Mouse (Mus musculus): ENCODE measurements at regions not wholly inside any gene's neighbourhood (a gene's known extent, or its start where the extent isn't known, plus 50 kb on each side); places are given as distances from the start of the nearest gene placed in this dataset.
"Not testable (repeated sequence)": the region's sequence is repeated elsewhere in the genome, so short reads cannot be mapped to it uniquely, and the experiment has no call there.

DNA sequence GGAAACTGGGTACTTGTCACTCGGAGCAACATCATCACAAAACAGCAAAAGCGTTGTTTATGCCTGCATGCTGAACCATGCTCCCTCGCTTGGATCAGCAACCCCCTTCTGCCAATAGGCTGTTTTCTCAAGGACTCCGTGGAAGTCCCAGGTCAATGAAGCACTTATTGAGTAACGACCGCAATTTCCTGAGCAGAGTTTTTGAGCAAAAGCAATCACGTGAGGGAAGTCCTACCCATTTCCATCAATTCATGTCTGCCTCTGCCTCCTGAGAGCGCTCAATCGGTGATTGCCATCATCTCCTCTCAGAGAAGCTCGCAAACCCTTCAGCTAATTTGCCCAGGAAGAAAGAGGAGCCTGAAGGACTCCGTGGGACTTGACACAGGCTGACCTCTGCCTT, 136.9 kb upstream of the Adamts18 start:
- Histone ChIP-seq H3K4me3 (peak overlapping the region; percentile 52), H3K27ac (peak overlapping the region; percentile 70)
- no peak for TF ChIP-seq CTCF (IDR thresholded peaks at IDR 0.05)
- intact Hi-C loops (cut with DNase I) = loop anchor here (1.0 to 5.0 kb wide), 2 partner anchors 133 to 321 kb away; no protein-coding TSS in a partner anchor
- DNase-seq = no peak

DNA sequence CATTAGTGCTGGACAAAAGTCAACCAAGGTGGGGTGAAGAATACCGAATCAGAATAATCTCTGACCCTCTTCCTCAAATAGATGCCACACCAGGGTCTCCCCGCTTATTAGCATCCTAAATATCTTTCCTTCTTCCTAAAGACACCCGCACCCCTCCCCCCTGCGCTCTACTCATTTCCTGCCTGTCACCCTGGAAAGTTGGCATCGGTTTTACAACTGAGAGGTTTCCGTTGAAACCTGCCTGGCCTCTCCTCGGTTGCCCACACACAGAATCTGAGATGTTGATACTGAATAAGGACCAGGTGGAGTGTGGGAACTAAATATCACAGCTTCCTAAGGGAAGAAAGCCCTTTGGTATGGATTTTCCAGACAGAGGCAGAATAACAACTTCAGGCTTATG, 137.4 kb upstream of the Adamts18 start:
- Histone ChIP-seq H3K27ac (peak overlapping the region; percentile 70), H3K4me3 (peak overlapping the region; percentile 52)
- intact Hi-C loops (cut with DNase I) = loop anchor here (1.0 to 5.0 kb wide), 2 partner anchors 134 to 322 kb away; no protein-coding TSS in a partner anchor
- TF ChIP-seq CTCF (IDR thresholded peaks at IDR 0.05) = no peak
- no peak for DNase-seq

DNA sequence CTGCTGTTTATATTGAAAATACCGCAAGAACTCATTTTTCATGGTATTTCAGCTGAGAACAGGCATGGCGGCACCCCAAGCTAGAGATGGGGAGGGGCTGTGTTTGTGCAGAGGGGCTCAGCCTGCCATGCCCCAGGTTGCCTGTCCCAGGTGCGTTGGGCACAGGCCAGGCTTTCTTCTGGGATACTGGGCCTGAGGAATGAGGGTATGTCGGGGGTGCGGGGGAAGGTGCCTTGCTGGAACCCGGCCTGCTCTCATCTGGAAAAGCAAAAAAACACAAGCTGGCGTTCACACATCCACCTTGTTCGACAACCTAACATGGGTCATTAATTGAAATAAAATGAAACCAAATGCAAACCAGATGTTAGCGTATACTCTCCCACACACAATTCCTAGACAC, 142.2 kb upstream of the Adamts18 start:
- intact Hi-C loops (cut with DNase I) = no loop called here
- Histone ChIP-seq H3K27ac (no peak overlapping the region), H3K4me3 (no peak overlapping the region)
- DNase-seq = no peak
- no peak for TF ChIP-seq CTCF (IDR thresholded peaks at IDR 0.05)

DNA sequence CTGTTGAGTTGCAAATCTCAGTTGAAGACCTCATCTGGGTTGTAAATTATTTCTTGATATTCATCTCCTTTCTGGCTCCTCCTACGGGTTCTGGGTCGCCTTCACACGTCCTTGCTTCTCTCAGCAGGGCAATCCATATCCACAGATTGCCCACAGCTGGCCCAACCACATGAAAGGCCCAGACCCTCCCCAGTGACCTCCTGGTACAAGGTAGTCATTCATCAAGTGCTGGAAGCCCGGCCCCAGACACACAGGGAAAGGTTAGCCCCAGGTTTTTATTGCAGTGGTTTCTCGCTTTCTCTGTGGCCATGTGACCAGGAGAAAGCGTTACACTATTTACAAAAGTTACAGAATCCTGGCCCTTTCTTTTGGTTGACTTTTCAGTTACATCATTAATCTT, 134.5 kb upstream of the Nudt7 start:
- intact Hi-C loops (cut with DNase I) = no loop called here
- DNase-seq = no peak
- no peak overlapping the region for H3K4me3 ChIP-seq
- H3K27ac ChIP-seq = no peak overlapping the region
- TF ChIP-seq CTCF (IDR thresholded peaks at IDR 0.05) = no peak

DNA sequence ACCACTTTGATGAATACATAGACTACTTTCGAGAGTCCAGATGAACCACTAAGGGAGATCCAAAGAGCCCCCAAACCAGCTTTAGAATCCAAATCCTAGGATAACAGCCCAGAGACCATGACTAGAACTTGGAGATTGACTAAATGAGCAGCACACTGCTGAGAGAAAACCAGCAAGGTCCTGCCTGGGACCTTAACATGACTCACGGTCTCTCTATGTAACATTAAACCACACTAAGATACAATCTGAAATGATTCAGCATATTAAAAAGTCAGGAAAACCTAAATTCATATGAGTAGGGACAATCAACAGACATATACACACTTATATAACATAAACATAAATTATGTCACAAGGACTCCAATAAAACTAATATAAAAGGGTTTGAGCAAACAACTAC, 131.7 kb upstream of the Nudt7 start:
- Histone ChIP-seq H3K27ac (no peak overlapping the region), H3K4me3 (no peak overlapping the region)
- intact Hi-C loops (cut with DNase I) = no loop called here
- no peak for DNase-seq
- no peak for TF ChIP-seq CTCF (IDR thresholded peaks at IDR 0.05)

DNA sequence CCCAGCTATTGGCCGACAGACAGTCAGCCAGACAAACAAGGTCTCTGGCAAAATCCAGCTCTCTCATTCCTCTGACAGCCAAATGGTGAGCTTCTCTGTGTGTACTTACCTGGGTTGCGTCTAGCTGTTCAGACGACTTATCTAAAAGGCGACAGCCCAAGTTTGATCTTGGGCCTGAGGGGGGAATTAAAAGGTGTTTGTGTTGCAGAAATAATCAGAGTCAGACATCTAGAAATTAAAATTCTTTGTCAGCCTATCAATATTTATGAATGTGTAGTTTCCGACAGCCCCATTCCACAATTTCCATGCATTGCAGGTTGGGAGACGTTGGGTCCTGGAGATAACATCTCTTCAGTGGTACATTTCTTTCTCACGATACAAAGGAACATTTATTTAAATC, 128.9 kb upstream of the Nudt7 start:
- H3K27ac ChIP-seq = no peak overlapping the region
- no peak for TF ChIP-seq CTCF (IDR thresholded peaks at IDR 0.05)
- intact Hi-C loops (cut with DNase I) = no loop called here
- DNase-seq = no peak
- no peak overlapping the region for H3K4me3 ChIP-seq

DNA sequence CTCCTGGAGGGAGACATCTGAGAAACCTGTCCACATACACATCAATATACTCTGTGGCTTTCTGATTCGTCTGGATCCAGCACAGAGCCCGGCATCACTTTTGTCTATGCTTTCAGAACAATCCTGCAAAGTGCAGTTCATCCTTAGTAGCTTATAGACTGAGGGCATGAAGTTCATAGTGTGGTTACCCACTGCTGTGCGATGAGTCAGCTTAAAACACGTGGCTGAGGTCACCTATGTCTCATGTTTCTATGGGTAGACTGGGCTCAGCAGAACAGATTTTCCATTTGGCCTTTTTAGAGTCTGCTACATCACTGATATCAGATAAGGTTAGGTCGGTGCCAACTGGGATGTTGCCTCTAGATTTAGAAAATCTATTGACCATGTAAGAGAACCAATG, 126.8 kb upstream of the Nudt7 start:
- H3K27ac ChIP-seq = no peak overlapping the region
- intact Hi-C loops (cut with DNase I) = no loop called here

DNA sequence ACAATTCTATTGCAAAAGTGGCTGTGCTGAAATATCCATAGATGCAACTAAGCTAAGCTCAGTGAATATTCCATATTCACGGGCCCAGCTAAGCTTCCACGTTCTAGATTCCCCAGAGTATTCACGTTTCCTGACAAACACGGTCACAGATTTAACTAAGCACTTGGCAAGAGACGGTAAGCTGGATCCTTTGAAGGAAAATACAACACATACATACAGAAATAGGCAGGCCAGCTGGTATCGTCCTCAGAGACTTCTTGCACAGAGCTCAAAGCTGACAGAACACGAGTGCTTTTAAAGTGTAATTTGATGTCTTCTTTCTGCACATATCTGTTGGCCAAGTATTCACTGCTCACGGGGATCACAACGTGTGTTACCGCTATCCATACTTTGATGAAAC, 126.3 kb upstream of the Nudt7 start:
- no peak for TF ChIP-seq CTCF (IDR thresholded peaks at IDR 0.05)
- no peak overlapping the region for H3K4me3 ChIP-seq
- intact Hi-C loops (cut with DNase I) = no loop called here
- no peak overlapping the region for H3K27ac ChIP-seq
- no peak for DNase-seq

More for the DNA sequence above, 126.8 kb upstream of the Nudt7 start:
- no peak for TF ChIP-seq CTCF (IDR thresholded peaks at IDR 0.05)
- DNase-seq = no peak
- no peak overlapping the region for H3K4me3 ChIP-seq

DNA sequence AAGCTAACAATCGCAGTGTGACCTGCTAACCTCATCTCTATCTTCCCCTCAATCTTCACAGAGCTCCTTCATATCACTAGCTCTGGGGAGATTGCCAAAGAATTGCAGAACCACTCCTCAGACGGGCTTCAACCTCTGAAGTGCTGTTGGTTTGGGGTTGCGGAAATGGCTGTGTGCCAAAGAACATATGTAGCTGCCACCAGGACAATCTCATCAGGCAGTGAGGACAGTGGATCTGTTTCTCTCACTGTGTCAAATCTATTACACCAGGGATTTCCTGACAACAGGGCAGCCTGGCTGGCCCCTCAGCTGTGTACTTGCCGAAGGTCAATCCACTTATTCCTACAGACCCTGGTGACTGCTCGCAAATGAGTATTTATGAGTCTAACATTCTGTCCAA, 115.0 kb upstream of the Nudt7 start:
- intact Hi-C loops (cut with DNase I) = no loop called here
- DNase-seq = no peak
- H3K27ac ChIP-seq = no peak overlapping the region

DNA sequence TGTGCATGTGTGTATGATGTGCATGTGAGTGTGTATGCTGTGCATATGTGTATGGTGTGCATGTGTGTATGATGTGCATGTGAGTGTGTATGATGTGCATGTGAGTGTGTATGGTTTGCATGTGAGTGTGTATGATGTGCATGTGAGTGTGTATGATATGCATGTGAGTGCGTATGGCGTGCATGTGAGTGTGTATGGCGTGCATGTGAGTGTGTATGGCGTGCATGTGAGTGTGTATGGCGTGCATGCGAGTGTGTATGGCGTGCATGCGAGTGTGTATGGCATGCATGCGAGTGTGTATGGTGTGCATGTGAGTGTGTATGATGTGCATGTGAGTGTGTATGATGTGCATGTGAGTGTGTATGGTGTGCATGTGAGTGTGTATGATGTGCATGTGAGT, 103.2 kb upstream of the Nudt7 start:
- H3K27ac ChIP-seq; H3K4me3 ChIP-seq; intact Hi-C loops (cut with DNase I); DNase-seq: not testable (repeated sequence)

More for the DNA sequence above, 115.0 kb upstream of the Nudt7 start:
- no peak for TF ChIP-seq CTCF (IDR thresholded peaks at IDR 0.05)
- H3K4me3 ChIP-seq = no peak overlapping the region

DNA sequence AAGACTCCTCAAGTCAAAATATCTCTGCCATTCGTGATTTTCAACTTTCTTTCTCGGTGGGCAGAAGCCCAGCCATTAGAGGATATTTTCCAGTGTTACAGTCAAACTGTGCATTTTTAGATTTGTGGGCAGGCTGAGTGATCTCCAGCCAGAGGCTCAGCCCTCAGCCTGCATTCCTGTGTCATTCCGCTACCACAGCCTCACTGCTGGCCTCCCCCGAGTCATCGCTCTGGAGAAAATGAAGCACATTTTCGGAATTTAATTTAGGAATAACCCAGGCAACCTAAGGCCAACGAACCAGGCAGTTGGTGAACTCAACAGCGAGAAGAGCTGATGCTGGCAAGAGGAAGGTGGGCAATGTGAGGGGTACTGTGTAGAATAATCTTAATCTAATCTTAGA, 80.9 kb upstream of the Nudt7 start:
- Histone ChIP-seq H3K27ac (no peak overlapping the region), H3K4me3 (no peak overlapping the region)
- intact Hi-C loops (cut with DNase I) = no loop called here
- DNase-seq = no peak
- no peak for TF ChIP-seq CTCF (IDR thresholded peaks at IDR 0.05)

DNA sequence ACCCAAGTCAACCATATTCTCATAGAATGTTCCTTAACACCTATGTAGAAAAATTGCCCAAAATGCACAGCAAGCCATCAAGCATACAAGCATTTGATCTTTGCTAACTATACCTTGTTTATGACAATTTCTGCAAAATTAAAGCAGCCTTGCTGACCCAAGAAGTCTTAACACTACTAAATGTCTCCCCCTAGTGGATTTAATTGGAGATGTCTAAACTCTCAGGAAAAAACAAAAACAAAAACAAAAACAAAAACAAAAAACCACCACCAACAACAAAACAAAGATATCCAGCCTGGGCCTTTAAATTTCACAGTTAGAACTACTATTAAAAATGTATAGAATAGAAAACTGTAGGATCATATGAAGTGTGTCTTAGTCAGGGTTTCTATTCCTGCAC, 69.8 kb upstream of the Nudt7 start:
- peak; percentile 52 for TF ChIP-seq CTCF (IDR thresholded peaks at IDR 0.05)

DNA sequence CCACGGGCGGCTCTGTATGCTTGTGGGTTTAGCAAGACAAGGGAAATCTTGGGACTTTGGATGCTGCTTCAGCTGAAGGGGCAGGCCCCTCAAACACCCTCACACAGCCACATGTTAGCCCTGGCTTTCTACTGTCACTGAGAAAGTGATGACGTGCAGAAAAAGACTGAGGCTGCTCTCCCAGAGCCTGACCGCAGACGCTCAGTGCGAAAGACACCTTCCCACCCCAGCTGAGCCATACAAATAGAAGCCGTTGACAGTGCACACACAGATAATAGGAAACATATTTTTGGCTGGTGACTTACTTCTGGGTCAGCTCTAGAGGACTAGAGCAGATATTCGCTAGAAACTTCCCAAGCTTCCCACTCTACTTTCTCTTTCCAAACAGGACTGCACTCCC, 61.0 kb upstream of the Nudt7 start:
- intact Hi-C loops (cut with DNase I) = no loop called here
- TF ChIP-seq CTCF (IDR thresholded peaks at IDR 0.05) = no peak
- no peak overlapping the region for H3K4me3 ChIP-seq
- no peak overlapping the region for H3K27ac ChIP-seq
- DNase-seq = no peak

More for the DNA sequence above, 69.8 kb upstream of the Nudt7 start:
- Histone ChIP-seq H3K27ac (no peak overlapping the region), H3K4me3 (no peak overlapping the region)
- intact Hi-C loops (cut with DNase I) = loop anchor here (5.0 kb wide), 1 partner anchor 401 kb away; no protein-coding TSS in a partner anchor
- DNase-seq = no peak

DNA sequence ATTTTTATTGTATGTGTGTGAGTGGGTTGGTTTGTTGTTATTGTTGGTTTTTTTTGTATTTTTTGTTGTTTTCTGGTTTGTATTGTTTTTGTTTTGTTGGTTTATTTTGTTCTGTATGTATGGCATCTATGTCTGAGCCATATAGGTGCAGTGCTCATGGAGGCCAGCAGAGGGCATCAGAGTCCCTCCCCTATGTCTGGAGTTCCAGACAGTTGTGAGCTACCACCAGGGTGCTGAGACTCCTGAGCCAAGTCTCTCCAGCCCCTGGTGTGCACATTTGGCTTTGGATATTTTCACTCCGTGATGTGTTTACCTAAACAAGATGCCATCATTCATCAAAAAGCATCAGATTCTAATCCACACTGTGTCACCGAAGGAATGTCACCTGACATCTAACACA, 59.2 kb upstream of the Nudt7 start:
- TF ChIP-seq CTCF (IDR thresholded peaks at IDR 0.05) = peak; percentile 68
- Histone ChIP-seq H3K4me3 (no peak overlapping the region), H3K27ac (no peak overlapping the region)
- intact Hi-C loops (cut with DNase I) = no loop called here
- DNase-seq = no peak

DNA sequence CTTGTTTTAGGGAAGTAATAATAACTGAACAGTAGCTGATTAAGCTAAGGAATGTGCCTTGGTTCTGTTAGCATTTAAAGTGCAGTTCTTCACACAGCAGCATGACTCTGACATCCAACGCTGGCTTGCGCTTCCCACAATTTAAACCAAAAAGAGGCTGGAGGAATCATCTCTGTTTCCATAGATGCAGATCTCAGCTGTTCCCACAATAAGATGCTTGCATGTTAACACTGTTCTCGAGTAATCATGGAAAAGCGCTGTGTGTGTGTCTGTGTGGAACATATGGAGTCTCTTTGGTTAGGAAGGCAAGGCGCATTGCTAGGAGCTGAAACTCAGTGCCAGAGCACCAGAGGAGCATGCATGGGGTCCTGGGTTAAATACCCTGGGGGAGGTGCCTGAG, 56.7 kb upstream of the Nudt7 start:
- Histone ChIP-seq H3K27ac (no peak overlapping the region), H3K4me3 (no peak overlapping the region)
- intact Hi-C loops (cut with DNase I) = no loop called here
- no peak for DNase-seq
- no peak for TF ChIP-seq CTCF (IDR thresholded peaks at IDR 0.05)

Measured in gastrocnemius, adult 2 months (tissue).